Mouse (Mus musculus): ENCODE measurements around the gene Glt8d2. TPM values are rescaled to one million over a fixed set of nuclear protein-coding genes. Genes with fewer than 3 reads are reported as not detected.
A peak's percentile ranks its signal among the peaks of the same experiment; 100 is the strongest.
"Not testable (repeated sequence)": the region's sequence is repeated elsewhere in the genome, so short reads cannot be mapped to it uniquely, and the experiment has no call there.

Glt8d2 gene
- polyA plus RNA-seq, 1 experiment from 2014 or later = 9.6 TPM

GRCm38 (mm10) chr10:82641481-82641880 is 49.0 kb downstream of the Glt8d2 start:
- ATAC-seq (ENCODE audit: insufficient number of reproducible peaks, insufficient read depth, low FRiP score, low TSS enrichment, low read depth) = no peak
- WGBS = 94% methylated on average over 9 of the region's 9 CpGs
- Histone ChIP-seq H3K27ac (no peak overlapping the region), H3K4me3 (replicated peaks) (no peak overlapping the region), H3K9me3 (no peaks in the 10 kb centered on the region), H3K36me3 (peaks cover 97% of the 10 kb centered on the region), H3K9ac (replicated peaks) (no peak overlapping the region), H3K4me1 (replicated peaks) (no peaks in the 10 kb centered on the region), H3K27me3 (no peaks in the 10 kb centered on the region), H3K4me2 (no peak overlapping the region)

GRCm38 (mm10) chr10:82639032-82639698 is 51.3 kb downstream of the Glt8d2 start:
- no peak for ATAC-seq (ENCODE audit: insufficient number of reproducible peaks, insufficient read depth, low FRiP score, low TSS enrichment, low read depth)
- Histone ChIP-seq H3K9ac (replicated peaks) (no peak overlapping the region), H3K36me3 (peaks cover 98% of the 10 kb centered on the region), H3K4me1 (replicated peaks) (no peaks in the 10 kb centered on the region), H3K4me2 (no peak overlapping the region), H3K9me3 (no peaks in the 10 kb centered on the region), H3K27ac (no peak overlapping the region), H3K4me3 (replicated peaks) (no peak overlapping the region), H3K27me3 (no peaks in the 10 kb centered on the region)
- 90% methylated on average over 8 of the region's 8 CpGs for WGBS

GRCm38 (mm10) chr10:82636321-82636720 is 54.1 kb downstream of the Glt8d2 start:
- Histone ChIP-seq H3K9me3 (no peaks in the 10 kb centered on the region), H3K27ac (no peak overlapping the region), H3K27me3 (no peaks in the 10 kb centered on the region), H3K4me3 (replicated peaks) (no peak overlapping the region), H3K36me3 (peaks cover 95% of the 10 kb centered on the region), H3K4me1 (replicated peaks) (peaks cover 4% of the 10 kb centered on the region; the same call in 1 of the 2 replicates), H3K4me2 (no peak overlapping the region), H3K9ac (replicated peaks) (no peak overlapping the region)
- 94% methylated on average over 3 of the region's 3 CpGs for WGBS
- ATAC-seq (ENCODE audit: insufficient number of reproducible peaks, insufficient read depth, low FRiP score, low TSS enrichment, low read depth) = no peak

- WGBS = 96% methylated on average over 7 of the region's 7 CpGs
- no peak overlapping the region for H3K4me3 ChIP-seq (replicated peaks)
- peaks cover 14% of the 10 kb centered on the region for H3K4me1 ChIP-seq (replicated peaks)
- peaks cover 79% of the 10 kb centered on the region for H3K36me3 ChIP-seq
- no peaks in the 10 kb centered on the region for H3K9me3 ChIP-seq
- no peak overlapping the region for H3K4me2 ChIP-seq
- ATAC-seq (ENCODE audit: insufficient number of reproducible peaks, insufficient read depth, low FRiP score, low TSS enrichment, low read depth) = no peak
- H3K9ac ChIP-seq (replicated peaks) = no peak overlapping the region
- no peaks in the 10 kb centered on the region for H3K27me3 ChIP-seq
- no peak overlapping the region for H3K27ac ChIP-seq
Measured at GRCm38 (mm10) chr10:82634348-82634747, 56.1 kb downstream of the Glt8d2 start.

GRCm38 (mm10) chr10:82632496-82633280 is 57.8 kb downstream of the Glt8d2 start:
- ATAC-seq (ENCODE audit: insufficient number of reproducible peaks, insufficient read depth, low FRiP score, low TSS enrichment, low read depth) = no peak
- Histone ChIP-seq H3K4me2 (no peak overlapping the region), H3K27me3 (no peaks in the 10 kb centered on the region), H3K4me3 (replicated peaks) (no peak overlapping the region), H3K9ac (replicated peaks) (no peak overlapping the region), H3K4me1 (replicated peaks) (peaks cover 14% of the 10 kb centered on the region), H3K27ac (no peak overlapping the region), H3K36me3 (peaks cover 64% of the 10 kb centered on the region), H3K9me3 (no peaks in the 10 kb centered on the region)
- 96% methylated on average over 12 of the region's 12 CpGs for WGBS

- H3K36me3 ChIP-seq = peaks cover 49% of the 10 kb centered on the region
- H3K4me1 ChIP-seq (replicated peaks) = peaks cover 14% of the 10 kb centered on the region
- peak overlapping the region; percentile 73; the same call in 1 of the 2 replicates for H3K4me3 ChIP-seq (replicated peaks)
- no peak for ATAC-seq (ENCODE audit: insufficient number of reproducible peaks, insufficient read depth, low FRiP score, low TSS enrichment, low read depth)
- peak overlapping the region; percentile 82 for H3K4me2 ChIP-seq
- no peaks in the 10 kb centered on the region for H3K9me3 ChIP-seq
- H3K9ac ChIP-seq (replicated peaks) = 0 out of 2 replicates have a peak overlapping the region, but pooled peaks have one; percentile 34
- H3K27me3 ChIP-seq = no peaks in the 10 kb centered on the region
- no peak overlapping the region for H3K27ac ChIP-seq
- 84% methylated on average over 7 of the region's 7 CpGs for WGBS
Measured at GRCm38 (mm10) chr10:82631133-82631532, 59.3 kb downstream of the Glt8d2 start.

- Histone ChIP-seq H3K4me3 (replicated peaks) (peak overlapping the region; percentile 73), H3K9ac (replicated peaks) (peak overlapping the region; percentile 86), H3K27ac (peak overlapping the region; percentile 92), H3K4me1 (replicated peaks) (peaks cover 14% of the 10 kb centered on the region), H3K9me3 (no peaks in the 10 kb centered on the region), H3K4me2 (peak overlapping the region; percentile 82), H3K36me3 (peaks cover 42% of the 10 kb centered on the region), H3K27me3 (no peaks in the 10 kb centered on the region)
- ATAC-seq (ENCODE audit: insufficient number of reproducible peaks, insufficient read depth, low FRiP score, low TSS enrichment, low read depth) = no peak
- WGBS = 14% methylated on average over 7 of the region's 7 CpGs
Measured at GRCm38 (mm10) chr10:82630497-82630896, 60.0 kb downstream of the Glt8d2 start.

GRCm38 (mm10) chr10:82629586-82630255 is 60.7 kb downstream of the Glt8d2 start, which contains the start of gene Tdg:
Gene Tdg (plus strand): TSS chr10:82629828.
- Histone ChIP-seq H3K4me3 (replicated peaks) (peak within 1 kb of the TSS; percentile 73), H3K4me2 (peak within 1 kb of the TSS; percentile 82), H3K9ac (replicated peaks) (peak within 1 kb of the TSS; percentile 86), H3K36me3 (peaks cover 35% of the 10 kb centered on the region), H3K27ac (peak within 1 kb of the TSS; percentile 92), H3K4me1 (replicated peaks) (peaks cover 14% of the 10 kb centered on the region)
- ATAC-seq (ENCODE audit: insufficient number of reproducible peaks, insufficient read depth, low FRiP score, low TSS enrichment, low read depth) = peak; percentile 94
- not testable (repeated sequence) for H3K27me3 ChIP-seq, H3K9me3 ChIP-seq
- WGBS = under 1% methylated on average over 76 of the region's 78 CpGs

- Histone ChIP-seq H3K9ac (replicated peaks) (peak overlapping the region; percentile 76), H3K27me3 (no peaks in the 10 kb centered on the region), H3K4me2 (peak overlapping the region; percentile 82), H3K36me3 (peaks cover 30% of the 10 kb centered on the region), H3K27ac (peak overlapping the region; percentile 92), H3K4me1 (replicated peaks) (peaks cover 14% of the 10 kb centered on the region), H3K9me3 (no peaks in the 10 kb centered on the region), H3K4me3 (replicated peaks) (peak overlapping the region; percentile 73)
- ATAC-seq (ENCODE audit: insufficient number of reproducible peaks, insufficient read depth, low FRiP score, low TSS enrichment, low read depth) = peak; percentile 72
- WGBS = 6% methylated on average over 11 of the region's 11 CpGs
Measured at GRCm38 (mm10) chr10:82629111-82629585, 61.3 kb downstream of the Glt8d2 start.

- WGBS = 0% methylated on average over 2 of the region's 2 CpGs
- H3K27me3 ChIP-seq; H3K4me1 ChIP-seq (replicated peaks); H3K36me3 ChIP-seq; H3K9me3 ChIP-seq: not testable (repeated sequence)
- Histone ChIP-seq H3K9ac (replicated peaks) (peak overlapping the region; percentile 72), H3K27ac (peak overlapping the region; percentile 81), H3K4me2 (peak overlapping the region; percentile 62), H3K4me3 (replicated peaks) (peak overlapping the region; percentile 68)
- ATAC-seq (ENCODE audit: insufficient number of reproducible peaks, insufficient read depth, low FRiP score, low TSS enrichment, low read depth) = peak; percentile 43
Measured at GRCm38 (mm10) chr10:82623553-82623932, 66.9 kb downstream of the Glt8d2 start.

Measured in limb, embryonic 12.5 days (tissue).